Mouse (Mus musculus): ENCODE data around the gene Olfr1158.

DNA sequence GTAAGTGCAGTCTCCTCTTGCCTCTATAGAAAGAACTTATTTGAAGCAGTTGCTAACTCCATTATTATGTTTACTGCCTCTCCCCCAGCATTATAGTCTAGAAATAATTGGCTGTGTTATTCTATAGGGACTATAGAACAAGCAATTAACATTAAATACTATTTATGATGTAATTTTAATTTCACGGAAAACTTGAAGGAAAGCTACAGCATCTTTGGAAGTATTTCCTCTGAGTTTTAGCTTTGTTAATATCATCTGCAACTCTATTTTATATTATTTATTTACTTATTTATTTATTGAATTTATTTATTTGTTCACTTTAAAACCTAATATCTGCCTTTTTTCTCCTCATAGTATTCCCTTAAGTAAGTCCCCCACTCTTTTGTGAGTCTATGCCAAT is 44.9 kb upstream of the Olfr1158 start, which contains the start of gene Olfr1155:
- no peak for TF ChIP-seq CTCF (IDR thresholded peaks at IDR 0.05 in 2 of 3, conservative IDR thresholded peaks at IDR 0.05 in 1 of 3; ENCODE audit: control insufficient read depth in 1 of 3, insufficient read depth in 1 of 3, low read depth in 2 of 3, low read length in 3 of 3, poor library complexity in 1 of 3, severe bottlenecking in 1 of 3)
- no peak for TF ChIP-seq EP300 (IDR thresholded peaks at IDR 0.05; ENCODE audit: low read depth in 1 of 2, low read length in 2 of 2)
- no peak for TF ChIP-seq USF1 (IDR thresholded peaks at IDR 0.05; ENCODE audit: low read depth, low read length)
- TF ChIP-seq GABPA (IDR thresholded peaks at IDR 0.05; ENCODE audit: low read depth, low read length), result no peak
- TF ChIP-seq MAFK (IDR thresholded peaks at IDR 0.05; ENCODE audit: borderline replicate concordance, low read depth, low read length), result no peak
- TF ChIP-seq E2F4 (IDR thresholded peaks at IDR 0.05; ENCODE audit: borderline replicate concordance, low read depth, low read length), result no peak
- no peak for TF ChIP-seq ZKSCAN1 (IDR thresholded peaks at IDR 0.05; ENCODE audit: low read depth, low read length)
